Mouse (Mus musculus) G1E-ER4 (cell line): Measurements from ENCODE around the gene Iglon5. TPM values are rescaled to one million over a fixed set of nuclear protein-coding genes. Genes with fewer than 3 reads are reported as not detected.

ENCODE experiments used
- GATA1 ChIP-seq: IDR thresholded peaks from one replicate; pipeline ENCODE4 v1.8.0; 2012; ENCODE audit warnings: low read length, inconsistent platforms
- polyA plus RNA-seq: library from polyadenylated mRNA; stranded (reverse); fragments of >175 nt; gene quantifications from 2 replicates; pipeline ENCODE4 v1.2.3, GENCODE M21; 2012

Iglon5 gene
- polyA plus RNA-seq, 1 experiment = not detected

DNA sequence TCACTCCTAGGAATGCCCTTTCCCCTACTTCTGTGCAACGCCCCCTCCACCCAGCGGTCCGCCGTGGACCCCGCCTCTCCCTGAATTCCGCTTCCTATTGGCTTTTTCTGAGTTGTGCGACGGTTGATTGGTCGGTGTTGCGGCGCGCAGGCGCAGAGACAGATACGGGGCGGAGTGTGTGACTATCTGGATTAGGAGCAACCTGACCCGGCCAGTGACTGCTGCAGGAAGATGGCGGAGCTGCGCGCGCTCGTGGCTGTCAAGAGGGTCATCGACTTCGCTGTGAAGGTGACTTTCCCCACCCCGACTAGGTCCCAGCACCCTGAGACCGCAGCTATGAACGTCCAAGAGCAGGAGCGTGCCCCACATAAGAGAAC, 46.0 kb downstream of the Iglon5 start, which contains the start of the genes Etfb and Gm45233:
Etfb (plus strand) TSS at position 167 of the 377 bp plus-strand sequence.
Gm45233 (plus strand) TSS at position 212 of the 377 bp plus-strand sequence.
- TF ChIP-seq GATA1 = no peak

DNA sequence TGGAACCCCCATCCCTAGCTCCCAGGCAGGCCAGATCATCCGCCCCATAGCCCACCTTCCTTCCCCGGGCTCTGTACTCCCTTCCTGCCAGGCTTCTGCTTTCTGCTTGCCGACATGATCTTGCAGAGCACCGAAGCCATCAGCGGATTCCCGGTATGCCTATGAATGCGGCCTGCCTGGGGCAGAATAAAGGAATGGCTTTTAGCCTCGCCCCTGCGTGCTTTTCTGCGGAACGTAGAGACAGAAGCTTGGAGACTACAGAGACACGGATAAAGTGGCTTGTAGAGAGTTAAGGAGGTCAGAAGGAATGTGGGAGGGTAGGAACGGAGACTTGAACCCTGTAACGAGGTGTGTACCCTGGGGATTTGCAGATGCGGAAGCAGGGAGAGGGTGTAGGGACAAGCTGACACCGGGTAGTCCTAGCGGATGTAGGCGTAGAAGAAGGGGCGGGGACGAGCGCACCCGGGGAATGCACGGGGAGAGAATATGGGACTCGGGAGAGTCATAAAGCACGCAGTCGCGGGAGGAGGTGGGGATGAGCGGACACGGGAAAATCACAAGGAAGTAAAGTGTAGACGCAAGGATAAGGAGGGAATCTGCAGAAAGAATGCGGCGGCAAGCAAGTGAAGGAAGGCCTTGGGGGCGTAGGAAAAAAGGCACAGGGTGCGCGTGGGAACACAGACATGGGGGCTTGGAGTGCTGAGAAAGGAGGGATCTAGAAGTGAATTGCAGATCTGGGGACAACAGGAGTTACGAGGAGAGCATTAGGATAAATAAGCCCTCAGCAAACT, 46.6 kb downstream of the Iglon5 start:
- no peak for TF ChIP-seq GATA1

DNA sequence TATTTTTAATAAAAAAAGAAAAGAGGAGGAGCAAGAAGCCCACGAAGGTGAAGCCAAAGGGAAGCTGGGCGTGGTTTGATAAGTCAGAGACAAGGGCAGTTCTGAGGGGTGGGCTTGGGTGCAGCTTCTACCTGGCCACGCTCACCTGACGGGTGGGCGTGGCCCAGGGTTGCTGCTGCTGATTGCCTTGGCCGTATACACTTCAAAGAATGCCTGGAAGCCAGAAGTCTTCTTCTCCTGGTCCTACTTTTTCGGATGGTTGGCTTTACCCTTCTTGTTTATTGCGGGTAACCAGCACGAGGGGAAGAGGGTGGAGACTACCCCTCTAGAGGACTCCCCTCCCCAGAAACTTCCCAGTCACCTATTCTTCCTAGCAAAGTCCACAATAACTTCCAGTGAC, 47.2 kb downstream of the Iglon5 start:
- no peak for TF ChIP-seq GATA1

DNA sequence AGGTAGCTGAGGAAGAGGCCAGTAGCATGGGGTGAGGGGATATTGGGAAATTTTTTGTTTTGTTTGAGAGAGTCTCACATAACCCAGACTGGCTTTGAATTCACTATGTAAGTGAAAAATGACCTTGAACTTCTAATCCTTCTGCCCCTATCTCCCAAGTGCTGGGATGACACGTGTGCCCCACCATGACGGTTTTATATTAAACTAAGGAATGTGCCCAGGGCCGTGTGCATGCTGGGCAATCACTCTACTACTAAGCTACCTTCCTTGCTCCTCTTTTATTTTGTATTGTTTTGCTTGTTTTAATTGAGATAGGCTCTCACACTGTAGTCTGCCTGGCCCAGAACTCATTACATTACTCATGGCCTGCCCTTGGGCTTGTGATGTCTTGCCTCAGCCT, 48.8 kb downstream of the Iglon5 start:
- no peak for TF ChIP-seq GATA1

DNA sequence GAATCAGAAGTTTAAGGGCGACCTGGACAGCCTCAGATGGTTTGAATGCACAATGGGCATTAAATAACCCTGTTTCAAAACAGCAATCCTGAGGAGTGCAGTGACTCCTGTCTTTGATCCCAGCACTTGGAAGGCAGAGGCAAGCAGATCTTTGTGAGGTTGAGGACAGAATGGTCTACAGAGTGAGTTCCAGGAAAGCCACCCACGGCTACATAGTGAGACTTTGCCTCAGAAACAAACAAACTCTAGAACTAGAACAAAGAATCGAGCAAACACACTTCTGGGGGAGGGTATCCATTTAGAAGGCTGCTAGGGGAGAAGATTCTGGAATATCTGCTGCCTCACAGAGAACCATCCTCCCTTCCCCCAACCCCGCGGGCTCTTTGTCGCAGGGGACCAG, 49.4 kb downstream of the Iglon5 start, which contains the start of gene Cldnd2:
Cldnd2 (plus strand) TSS at position 301 of the 400 bp plus-strand sequence.
- TF ChIP-seq GATA1 = no peak

DNA sequence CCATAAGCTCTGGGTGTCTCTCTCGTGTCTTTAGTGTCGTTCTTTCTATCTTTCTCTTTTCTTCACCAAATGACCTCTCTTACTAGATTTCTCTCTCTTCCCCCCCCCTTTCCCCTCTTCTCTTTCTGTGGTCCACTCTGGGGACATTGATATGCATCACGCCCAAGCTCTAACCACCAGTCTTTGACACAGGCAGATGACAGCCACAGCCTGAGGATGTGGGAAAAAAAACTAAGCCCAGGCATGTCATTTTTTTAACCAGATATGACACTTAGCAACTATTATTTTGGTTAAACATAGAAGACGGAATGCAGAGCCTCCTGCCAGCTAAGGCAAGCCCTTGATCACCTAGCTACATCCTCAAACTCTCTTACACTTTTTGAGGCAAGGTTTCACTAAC, 51.3 kb downstream of the Iglon5 start:
- TF ChIP-seq GATA1 = no peak

DNA sequence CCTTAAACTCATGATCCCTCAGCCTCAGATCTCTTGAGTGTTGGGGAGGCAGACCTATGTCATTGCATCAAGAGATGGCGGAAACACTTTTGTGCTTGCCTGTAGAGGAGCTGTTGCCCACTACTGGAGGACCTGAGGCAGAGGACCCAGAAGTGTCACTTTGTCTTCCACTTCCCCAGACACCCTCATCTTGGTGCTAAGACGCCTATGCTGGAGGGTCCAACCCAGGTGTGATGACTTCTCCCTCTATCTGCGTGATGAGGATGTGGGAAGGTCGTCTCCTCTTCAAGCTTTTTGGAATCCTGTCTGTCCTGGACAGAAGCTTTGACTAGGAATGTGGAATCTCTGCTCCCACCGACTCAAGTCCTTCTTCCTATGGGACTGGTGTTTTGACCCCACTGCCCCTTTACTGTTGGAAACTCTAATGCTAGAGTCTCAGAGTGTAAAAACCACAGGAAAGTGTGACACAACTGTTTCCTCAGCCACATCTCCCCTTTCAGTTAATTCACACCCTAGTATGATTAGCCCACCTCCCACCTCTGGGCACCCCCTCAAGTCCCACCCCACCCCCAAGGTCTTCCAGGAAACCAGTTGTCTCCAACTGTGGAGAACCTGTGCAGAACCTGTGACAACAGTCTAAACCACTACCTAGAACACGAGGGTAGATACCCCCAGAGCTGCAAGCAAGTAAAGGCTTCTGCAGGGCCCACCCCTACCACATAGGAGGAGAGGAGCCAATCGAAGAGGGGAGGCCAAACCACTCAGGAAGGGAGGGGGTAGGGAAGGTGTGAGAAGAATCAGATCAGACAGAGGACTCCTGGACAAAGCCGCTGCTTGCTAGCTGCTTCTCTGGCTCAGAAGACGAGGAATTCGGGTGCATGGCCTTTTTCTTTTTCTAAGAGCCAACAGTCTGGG, 53.3 kb downstream of the Iglon5 start, which contains the start of gene Nkg7:
Nkg7 (plus strand) TSS at position 733 of the 915 bp plus-strand sequence.
- TF ChIP-seq GATA1 = no peak

DNA sequence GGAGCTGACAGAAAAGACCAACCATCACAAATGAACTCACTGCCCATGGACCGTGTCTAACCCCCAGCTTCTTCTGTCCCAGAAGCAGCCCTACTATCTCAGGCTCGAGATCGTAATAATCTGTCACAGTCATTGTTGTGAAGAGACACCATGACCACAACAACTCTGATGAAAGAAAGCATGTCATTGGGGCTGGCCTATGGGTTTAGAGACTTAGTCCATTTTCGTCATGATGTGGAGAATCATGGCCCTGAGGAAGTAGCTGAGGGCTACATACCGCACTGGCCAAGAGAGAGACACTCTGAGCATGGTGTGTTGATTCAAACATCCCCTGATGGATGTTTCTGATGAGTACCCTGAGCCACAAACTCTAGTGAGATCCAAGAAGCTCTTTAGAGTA, 55.2 kb downstream of the Iglon5 start:
- no peak for TF ChIP-seq GATA1

DNA sequence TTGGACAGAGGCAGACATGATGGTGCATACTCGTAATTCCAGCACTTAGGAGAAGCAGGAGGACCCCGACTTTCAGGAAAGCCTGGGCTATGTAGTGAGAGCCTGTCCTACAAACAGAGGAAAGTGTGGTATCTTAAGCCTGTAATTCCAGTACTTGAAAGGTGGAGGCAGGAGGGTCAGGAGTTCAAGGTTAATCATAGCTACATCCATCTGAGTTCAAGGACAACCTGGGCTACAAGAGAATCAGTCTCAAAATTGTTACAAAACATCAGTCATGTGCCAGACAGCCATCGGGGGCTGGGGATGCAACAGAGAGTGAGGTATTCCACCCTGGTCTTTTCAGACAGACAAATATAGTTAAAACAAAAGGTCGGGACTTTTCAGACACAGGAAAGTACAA, 57.0 kb downstream of the Iglon5 start:
- no peak for TF ChIP-seq GATA1

DNA sequence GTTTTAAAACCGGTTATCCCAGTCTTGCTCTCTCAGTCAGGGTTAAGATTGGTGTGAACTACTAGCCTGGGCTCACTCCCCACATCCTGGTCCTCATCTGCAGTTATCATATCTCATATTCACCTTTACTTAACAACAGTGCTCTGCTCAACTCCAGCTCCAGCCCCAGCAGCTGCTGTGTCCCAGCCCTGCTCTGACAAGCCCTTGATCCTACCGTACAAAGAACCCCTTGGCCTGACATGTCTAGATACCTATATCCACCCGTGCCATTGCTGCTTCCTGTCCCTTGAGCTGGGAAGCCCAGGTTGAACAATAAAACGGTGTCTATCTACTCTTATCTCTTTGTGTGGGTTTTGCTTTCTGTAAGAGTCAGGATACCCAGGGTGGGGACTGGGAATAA, 60.4 kb downstream of the Iglon5 start:
- no peak for TF ChIP-seq GATA1

DNA sequence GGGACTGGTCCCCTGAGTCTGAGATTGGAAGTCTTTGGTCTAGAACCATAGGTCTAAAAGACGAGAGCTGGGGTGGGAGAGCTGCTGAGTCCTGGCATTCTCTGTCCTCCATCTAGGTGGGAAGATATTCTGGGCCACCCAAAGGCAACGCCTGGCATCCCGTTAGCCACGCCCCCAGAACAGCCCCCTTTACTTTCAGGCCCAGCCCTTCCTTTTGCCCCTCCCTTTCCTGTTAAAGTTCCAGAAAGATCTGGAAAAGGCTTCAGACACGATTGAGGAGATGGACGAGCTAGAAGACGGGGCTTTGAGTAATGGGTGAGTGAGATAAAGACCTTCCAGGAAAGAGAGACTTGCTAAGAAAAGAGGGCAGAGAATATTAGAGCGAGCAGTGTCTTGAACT, 62.5 kb downstream of the Iglon5 start, which contains the start of gene Lim2:
Lim2 (plus strand) TSS at position 265 of the 400 bp plus-strand sequence.
- TF ChIP-seq GATA1 = no peak

DNA sequence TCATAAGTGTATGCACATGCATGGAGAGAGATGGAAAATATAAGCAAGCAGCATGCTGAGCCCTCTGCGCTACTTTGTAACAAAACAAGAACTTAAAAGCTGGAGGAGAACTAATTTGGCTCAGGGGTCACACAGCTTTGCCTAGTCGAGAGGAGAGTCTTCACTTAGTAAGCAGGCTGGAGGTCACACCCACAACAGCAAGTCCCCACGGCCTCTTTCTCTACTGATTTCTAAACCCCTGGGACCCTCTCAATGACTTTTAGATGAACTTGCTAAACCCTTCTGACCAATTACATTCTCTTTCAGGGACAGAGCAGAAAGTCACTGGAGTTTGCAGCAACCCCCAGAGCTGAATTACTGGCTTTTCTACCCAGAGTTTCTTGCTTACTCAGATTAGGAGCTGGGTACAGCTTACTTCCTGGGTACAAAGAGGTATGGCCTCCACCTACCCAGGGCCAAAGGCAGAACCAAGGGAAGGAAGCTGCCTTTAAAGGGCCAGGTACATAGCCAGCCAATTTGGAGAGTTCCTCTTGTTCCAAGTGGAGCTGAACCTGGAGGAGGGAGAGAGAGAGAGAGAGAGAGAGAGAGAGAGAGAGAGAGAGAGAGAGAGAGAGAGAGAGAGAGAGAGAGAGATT, 65.8 kb downstream of the Iglon5 start:
- no peak for TF ChIP-seq GATA1

DNA sequence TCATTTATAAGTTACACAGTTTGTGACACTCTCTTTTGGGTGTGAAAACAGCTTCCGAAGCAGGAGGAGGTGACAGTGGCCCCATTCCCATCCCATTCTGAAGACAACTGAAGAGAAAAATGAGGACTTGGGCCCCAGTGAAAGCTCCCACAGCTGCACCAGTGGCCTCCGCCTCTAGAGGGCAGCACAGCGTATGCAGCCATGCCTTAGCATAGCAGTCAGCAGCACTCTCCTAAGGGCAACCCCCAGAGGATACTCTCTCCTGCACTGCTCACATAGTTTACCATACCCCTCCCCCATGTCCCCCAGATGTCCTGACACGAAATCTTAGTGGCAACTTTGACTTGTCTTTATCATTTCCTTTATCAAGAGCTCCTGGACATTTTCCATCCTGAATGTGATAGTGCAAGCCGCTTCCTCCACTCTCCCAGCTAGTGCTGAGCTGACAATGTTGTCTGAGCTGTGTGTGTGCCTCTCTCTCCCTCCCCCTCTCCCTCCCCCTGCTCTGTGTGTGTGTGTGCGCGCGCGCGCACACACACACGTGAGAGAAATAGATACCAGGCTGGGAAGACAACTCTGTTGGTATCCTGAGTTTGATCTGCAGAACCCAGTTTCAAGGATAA, 66.8 kb downstream of the Iglon5 start:
- TF ChIP-seq GATA1 = no peak

Other genes starting within 250 kb of the Iglon5 start
- gene Zfp715, start 176.8 kb downstream of the Iglon5 start, polyA plus RNA-seq = 2.1 and 3.6 TPM in 2 replicates
- gene Siglecf, start 138.7 kb downstream of the Iglon5 start, polyA plus RNA-seq = 0.03 and 0.10 TPM in 2 replicates
- gene Siglecg, start 81.9 kb downstream of the Iglon5 start, polyA plus RNA-seq = not detected in 2 replicates
- 0.04 and 0.06 TPM in 2 replicates for gene Lim2, start 62.4 kb downstream of the Iglon5 start, polyA plus RNA-seq
- gene Nkg7, start 53.0 kb downstream of the Iglon5 start, polyA plus RNA-seq = not detected in 2 replicates
- not detected in 2 replicates for gene Cldnd2, start 49.3 kb downstream of the Iglon5 start, polyA plus RNA-seq
- 117 and 170 TPM in 2 replicates for gene Etfb, start 46.0 kb downstream of the Iglon5 start, polyA plus RNA-seq
- 0.21 TPM in 1 of 2 replicates, not detected in the other for gene Gm45233, start 45.9 kb downstream of the Iglon5 start, polyA plus RNA-seq
- gene Vsig10l, start 26.9 kb downstream of the Iglon5 start, polyA plus RNA-seq = 0.40 and 0.44 TPM in 2 replicates
- gene 4931406B18Rik, start 15.9 kb upstream of the Iglon5 start, polyA plus RNA-seq = not detected in 2 replicates
- not detected in 2 replicates for gene Cd33, start 54.4 kb upstream of the Iglon5 start, polyA plus RNA-seq
- gene Zfp658, start 72.2 kb upstream of the Iglon5 start, polyA plus RNA-seq = 0.09 and 0.15 TPM in 2 replicates
- 0.09 and 0.12 TPM in 2 replicates for gene Zfp719, start 89.5 kb upstream of the Iglon5 start, polyA plus RNA-seq
- gene Zfp819, start 117.1 kb upstream of the Iglon5 start, polyA plus RNA-seq = not detected in 2 replicates
- gene Ceacam18, start 144.6 kb upstream of the Iglon5 start, polyA plus RNA-seq = not detected in 2 replicates
- not detected in 2 replicates for gene Siglece, start 170.1 kb upstream of the Iglon5 start, polyA plus RNA-seq
- gene Ctu1, start 181.9 kb upstream of the Iglon5 start, polyA plus RNA-seq = 25.2 and 33.9 TPM in 2 replicates
- not detected in 2 replicates for gene Klk14, start 200.3 kb upstream of the Iglon5 start, polyA plus RNA-seq
- gene Klk13, start 222.5 kb upstream of the Iglon5 start, polyA plus RNA-seq = not detected in 2 replicates